Mouse (Mus musculus) lung, adult 2 months (tissue): ENCODE data around the gene 1700030K09Rik.

ENCODE experiments used
- CTCF ChIP-seq: fragments of 200-500 bp; IDR thresholded peaks from 2 replicates; pipeline ENCODE4 v1.5.1; 2011; ENCODE audit warnings: mild to moderate bottlenecking, low read length, control low read depth; ENCODE audit not compliant: insufficient read depth
- POLR2A ChIP-seq: fragments of 200-500 bp; IDR thresholded peaks from 2 replicates; pipeline ENCODE4 v1.6.1; 2011; ENCODE audit warnings: low read depth, mild to moderate bottlenecking, control low read depth, low read length, borderline replicate concordance; ENCODE audit errors: extremely low read depth

GRCm38 (mm10) chr8:72415252-72415651 is 28.4 kb upstream of the 1700030K09Rik start:
- no peak for TF ChIP-seq CTCF
- TF ChIP-seq POLR2A, result no peak
